Mouse (Mus musculus): Measurements from ENCODE around the gene Gm8334. TPM values are rescaled to one million over a fixed set of nuclear protein-coding genes. Genes with fewer than 3 reads are reported as not detected.
"Not testable (repeated sequence)": the region's sequence is repeated elsewhere in the genome, so short reads cannot be mapped to it uniquely, and the experiment has no call there.

Gene Gm8334
- total RNA-seq (2022): not detected

GRCm38 (mm10) chrX:148615053-148615452, at the start of gene Gm8334:
TSS of gene Gm8334 (minus strand) at chrX:148615153.
- DNase-seq (ENCODE audit: low spot score in 2 of 2): not testable (repeated sequence)

DNA sequence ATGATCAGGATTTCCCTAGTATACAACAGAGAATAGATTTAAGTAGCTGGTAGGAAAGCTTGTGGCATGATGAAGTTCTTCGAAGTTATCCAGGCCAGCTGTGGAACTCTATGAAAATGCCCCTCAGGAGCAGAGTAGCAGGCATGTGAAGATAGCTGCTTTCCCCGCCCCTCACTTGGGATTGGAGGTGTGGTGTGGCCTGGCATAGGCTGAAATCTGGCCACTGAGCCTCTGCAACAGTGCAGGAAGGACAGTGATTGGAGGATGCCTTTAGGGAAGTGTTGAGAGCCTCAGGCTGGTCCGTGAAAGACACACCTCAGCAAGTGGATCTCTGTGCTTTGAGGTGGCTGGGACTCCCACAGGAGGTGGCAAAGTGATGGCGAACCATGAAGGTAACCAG, 48.3 kb upstream of the Gm8334 start, which contains the start of gene Gm15127:
Gm15127 (plus strand) TSS at position 301 of the 400 bp plus-strand sequence.
- not testable (repeated sequence) for DNase-seq (ENCODE audit: low spot score in 2 of 2)

Other genes with a start within 250 kb of the Gm8334 start
- not detected for gene Gm15114, start 126.2 kb downstream of the Gm8334 start, total RNA-seq (2022)
- not detected for gene Gm15127, start 48.4 kb upstream of the Gm8334 start, total RNA-seq (2022)
- not detected for gene Luzp4, start 242.5 kb upstream of the Gm8334 start, total RNA-seq (2022)